Mouse (Mus musculus): Measurements from ENCODE around the gene Atcay. TPM values are rescaled to one million over a fixed set of nuclear protein-coding genes. Genes with fewer than 3 reads are reported as not detected.
"Not testable (repeated sequence)": the region's sequence is repeated elsewhere in the genome, so short reads cannot be mapped to it uniquely, and the experiment has no call there.

Gene Atcay
- polyA plus RNA-seq, 1 experiment from 2014 or later: not detected

DNA sequence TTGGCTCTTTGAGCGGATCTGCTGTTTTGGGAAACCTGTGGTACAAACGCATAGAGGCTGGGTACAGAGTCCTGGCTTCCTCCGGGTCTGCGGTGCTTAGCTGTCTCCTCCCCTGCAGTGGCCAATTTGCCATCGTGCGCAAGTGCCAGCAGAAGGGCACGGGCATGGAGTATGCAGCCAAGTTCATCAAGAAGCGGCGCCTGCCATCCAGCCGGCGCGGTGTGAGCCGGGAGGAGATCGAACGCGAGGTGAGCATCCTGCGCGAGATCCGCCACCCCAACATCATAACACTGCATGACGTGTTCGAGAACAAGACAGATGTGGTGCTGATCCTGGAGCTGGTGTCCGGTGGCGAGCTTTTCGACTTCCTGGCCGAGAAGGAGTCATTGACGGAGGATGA, 40.8 kb downstream of the Atcay start:
- H3K36me3 ChIP-seq (replicated peaks): peaks cover 49% of the 10 kb centered on the region
- peaks cover 25% of the 10 kb centered on the region for H3K27me3 ChIP-seq
- H3K9ac ChIP-seq: no peak overlapping the region
- H3K9me3 ChIP-seq (replicated peaks): no peaks in the 10 kb centered on the region
- H3K4me2 ChIP-seq: no peak overlapping the region
- H3K27ac ChIP-seq (replicated peaks): no peak overlapping the region
- ATAC-seq (ENCODE audit: insufficient read depth): no peak
- H3K4me1 ChIP-seq (replicated peaks): peaks cover 49% of the 10 kb centered on the region
- H3K4me3 ChIP-seq (replicated peaks): no peak overlapping the region
- WGBS (ENCODE audit: insufficient replicate concordance): 80% methylated on average over 26 of the region's 26 CpGs

DNA sequence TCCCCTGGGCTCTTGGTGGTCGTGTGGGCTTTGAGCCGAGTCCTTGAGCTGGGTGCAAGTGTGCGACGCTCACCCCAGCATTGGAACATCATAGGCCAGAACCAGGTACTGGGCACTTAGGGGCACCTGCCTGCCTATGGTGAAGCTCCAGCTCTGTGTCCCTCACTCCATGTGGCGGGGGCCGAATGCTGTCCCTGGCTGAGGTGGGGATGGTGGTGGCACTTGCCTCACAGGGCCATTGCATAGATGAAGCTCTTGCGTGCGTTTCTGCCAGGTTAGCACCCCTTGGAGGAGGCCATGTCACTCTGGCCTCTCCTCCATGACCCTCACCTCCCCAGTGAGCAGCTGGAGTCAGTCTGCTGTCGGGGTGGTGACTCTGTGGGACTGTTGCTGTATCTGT, 43.5 kb downstream of the Atcay start:
- 82% methylated on average over 9 of the region's 9 CpGs for WGBS (ENCODE audit: insufficient replicate concordance)
- peaks cover 62% of the 10 kb centered on the region for H3K36me3 ChIP-seq (replicated peaks)
- no peaks in the 10 kb centered on the region for H3K27me3 ChIP-seq
- peaks cover 45% of the 10 kb centered on the region for H3K4me1 ChIP-seq (replicated peaks)
- H3K9ac ChIP-seq: no peak overlapping the region
- no peak overlapping the region for H3K4me3 ChIP-seq (replicated peaks)
- no peaks in the 10 kb centered on the region for H3K9me3 ChIP-seq (replicated peaks)
- no peak overlapping the region for H3K27ac ChIP-seq (replicated peaks)
- ATAC-seq (ENCODE audit: insufficient read depth): no peak
- no peak overlapping the region for H3K4me2 ChIP-seq

DNA sequence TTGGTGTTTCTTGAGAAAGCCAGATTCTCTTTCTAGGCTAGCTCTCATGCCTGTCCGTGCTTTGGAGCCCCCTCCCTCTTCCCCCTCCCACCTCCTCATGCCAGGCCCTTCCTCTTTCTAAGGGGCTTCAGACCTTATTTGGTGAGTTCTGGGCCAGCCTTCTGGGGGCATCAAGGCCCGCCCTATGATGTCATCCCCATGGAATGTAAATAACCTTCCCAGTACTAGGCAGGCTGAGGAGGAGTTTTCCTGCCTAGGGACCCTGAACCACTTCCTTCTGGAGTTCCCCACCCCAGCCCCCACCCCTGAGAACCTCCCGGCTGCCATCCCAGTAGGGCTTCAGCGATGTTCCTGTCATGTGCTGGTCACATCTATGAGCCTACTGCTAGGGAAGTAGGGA, 45.9 kb downstream of the Atcay start:
- ATAC-seq (ENCODE audit: insufficient read depth): no peak
- Histone ChIP-seq H3K4me1 (replicated peaks) (peaks cover 43% of the 10 kb centered on the region), H3K9me3 (replicated peaks) (no peaks in the 10 kb centered on the region), H3K27me3 (no peaks in the 10 kb centered on the region), H3K9ac (no peak overlapping the region), H3K4me3 (replicated peaks) (no peak overlapping the region), H3K36me3 (replicated peaks) (peaks cover 71% of the 10 kb centered on the region), H3K4me2 (no peak overlapping the region), H3K27ac (replicated peaks) (no peak overlapping the region)
- 55% methylated on average over 4 of the region's 4 CpGs for WGBS (ENCODE audit: insufficient replicate concordance)

DNA sequence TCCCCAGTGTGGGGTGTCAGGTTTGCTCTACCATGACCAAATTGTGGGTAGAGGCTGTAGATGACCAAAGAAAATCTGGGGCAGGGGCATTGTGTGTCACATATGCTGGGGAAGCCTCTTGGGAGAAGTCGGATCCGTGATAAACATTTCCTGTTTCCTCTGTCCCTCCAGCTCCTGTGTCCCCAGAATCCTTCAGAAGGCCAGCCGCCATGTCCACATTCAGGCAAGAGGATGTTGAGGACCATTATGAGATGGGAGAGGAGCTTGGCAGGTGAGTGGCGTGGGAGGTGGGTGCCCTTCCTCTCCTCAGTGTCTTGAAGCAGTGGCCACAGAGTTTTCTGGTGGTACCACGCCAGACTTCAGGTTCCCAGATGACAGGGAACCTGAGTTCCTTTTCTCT, 46.8 kb downstream of the Atcay start, which contains the start of gene 4930442H23Rik:
4930442H23Rik (minus strand) TSS at position 45 of the 400 bp plus-strand sequence.
- Histone ChIP-seq H3K4me1 (replicated peaks) (peaks cover 50% of the 10 kb centered on the region), H3K27me3 (no peaks in the 10 kb centered on the region), H3K9me3 (replicated peaks) (no peaks in the 10 kb centered on the region), H3K9ac (peak within 1 kb of the TSS; percentile 65), H3K27ac (replicated peaks) (peak within 1 kb of the TSS; percentile 88), H3K4me3 (replicated peaks) (peak within 1 kb of the TSS; percentile 76), H3K4me2 (peak within 1 kb of the TSS; percentile 87), H3K36me3 (replicated peaks) (peaks cover 76% of the 10 kb centered on the region)
- no peak for ATAC-seq (ENCODE audit: insufficient read depth)
- WGBS (ENCODE audit: insufficient replicate concordance): 62% methylated on average over 5 of the region's 5 CpGs

DNA sequence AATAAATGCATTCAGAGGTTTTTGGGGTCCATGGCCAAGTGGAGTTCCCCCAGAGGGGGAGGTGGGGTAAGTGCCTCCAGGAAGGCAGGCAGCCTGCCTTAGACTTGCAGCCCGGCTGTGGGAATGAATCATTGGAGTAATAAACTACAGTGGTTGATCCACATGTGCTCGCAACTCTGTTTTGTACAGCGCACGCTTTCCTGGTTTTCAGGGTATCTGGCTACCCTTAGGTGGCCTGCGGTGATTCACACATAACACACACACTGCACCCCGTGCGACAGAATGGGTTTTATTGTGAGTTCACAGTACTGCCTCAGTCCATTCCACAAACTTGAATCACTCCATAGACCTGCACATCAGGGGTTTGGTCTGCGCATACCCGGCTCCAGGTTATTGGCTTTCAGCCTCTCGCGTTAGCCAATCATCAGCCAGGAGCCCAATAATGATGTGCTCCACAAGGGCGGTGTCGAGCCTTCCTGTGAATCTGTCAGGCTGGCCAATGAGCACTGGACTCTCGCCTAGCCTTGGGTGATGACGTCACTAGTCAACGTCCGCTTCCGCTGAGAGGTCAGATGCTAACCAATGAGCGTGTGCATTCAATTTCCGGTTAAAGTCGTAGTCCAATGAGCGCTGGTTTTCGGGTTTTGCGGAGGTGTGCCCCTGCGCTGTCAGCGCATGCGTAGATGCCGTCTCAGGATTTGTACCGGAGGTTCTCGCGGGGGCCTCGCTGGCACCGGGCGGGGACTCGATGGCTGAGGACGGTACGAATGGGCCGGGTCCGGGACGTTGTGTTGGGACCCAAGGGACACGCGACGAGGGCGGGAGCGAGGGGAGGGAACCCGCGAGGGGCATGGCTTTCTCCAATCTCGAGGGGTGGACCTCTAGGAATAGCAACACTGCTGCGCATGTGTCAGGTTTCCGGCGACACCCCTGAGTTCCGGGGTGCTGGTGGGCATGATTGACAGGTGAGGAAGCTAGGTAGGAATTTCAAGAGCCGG, 48.0 kb downstream of the Atcay start, which contains the start of gene Dapk3:
Dapk3 (plus strand) TSS at position 670 of the 998 bp plus-strand sequence.
- WGBS (ENCODE audit: insufficient replicate concordance): 4% methylated on average over 53 of the region's 53 CpGs
- ATAC-seq (ENCODE audit: insufficient read depth): peak; percentile 92
- H3K4me1 ChIP-seq (replicated peaks): peaks cover 62% of the 10 kb centered on the region

DNA sequence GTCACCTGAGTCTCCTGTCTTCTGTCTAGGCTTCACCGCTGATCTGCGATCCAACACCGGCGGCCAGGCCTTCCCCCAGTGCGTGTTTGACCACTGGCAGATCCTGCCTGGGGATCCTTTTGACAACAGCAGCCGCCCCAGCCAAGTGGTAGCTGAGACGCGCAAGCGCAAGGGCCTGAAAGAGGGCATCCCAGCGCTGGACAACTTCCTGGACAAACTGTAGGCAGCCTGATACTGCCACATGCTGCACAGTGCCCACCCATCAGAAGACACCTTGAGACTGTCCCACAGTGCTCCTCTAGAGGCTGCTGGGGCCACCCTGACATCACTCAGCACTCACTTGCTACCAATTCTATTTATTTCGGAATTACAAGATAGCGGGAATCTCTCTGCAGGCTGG, 48.8 kb downstream of the Atcay start:
- H3K4me2 ChIP-seq: 0 out of 2 replicates have a peak overlapping the region, but pooled peaks have one; percentile 15
- not testable (repeated sequence) for H3K27me3 ChIP-seq; H3K9me3 ChIP-seq (replicated peaks); H3K4me3 ChIP-seq (replicated peaks); ATAC-seq (ENCODE audit: insufficient read depth); H3K9ac ChIP-seq
- peaks cover 65% of the 10 kb centered on the region for H3K4me1 ChIP-seq (replicated peaks)
- 0 out of 2 replicates have a peak overlapping the region, but pooled peaks have one; percentile 14 for H3K27ac ChIP-seq (replicated peaks)
- peaks cover 80% of the 10 kb centered on the region for H3K36me3 ChIP-seq (replicated peaks)
- 82% methylated on average over 12 of the region's 12 CpGs for WGBS (ENCODE audit: insufficient replicate concordance)

More for the DNA sequence above, 48.0 kb downstream of the Atcay start, which contains the start of gene Dapk3:
- Histone ChIP-seq H3K4me3 (replicated peaks) (peak within 1 kb of the TSS; percentile 76), H3K27ac (replicated peaks) (peak within 1 kb of the TSS; percentile 88), H3K27me3 (no peaks in the 10 kb centered on the region), H3K36me3 (replicated peaks) (peaks cover 82% of the 10 kb centered on the region), H3K9ac (peak within 1 kb of the TSS; percentile 65), H3K9me3 (replicated peaks) (no peaks in the 10 kb centered on the region), H3K4me2 (peak within 1 kb of the TSS; percentile 87)

DNA sequence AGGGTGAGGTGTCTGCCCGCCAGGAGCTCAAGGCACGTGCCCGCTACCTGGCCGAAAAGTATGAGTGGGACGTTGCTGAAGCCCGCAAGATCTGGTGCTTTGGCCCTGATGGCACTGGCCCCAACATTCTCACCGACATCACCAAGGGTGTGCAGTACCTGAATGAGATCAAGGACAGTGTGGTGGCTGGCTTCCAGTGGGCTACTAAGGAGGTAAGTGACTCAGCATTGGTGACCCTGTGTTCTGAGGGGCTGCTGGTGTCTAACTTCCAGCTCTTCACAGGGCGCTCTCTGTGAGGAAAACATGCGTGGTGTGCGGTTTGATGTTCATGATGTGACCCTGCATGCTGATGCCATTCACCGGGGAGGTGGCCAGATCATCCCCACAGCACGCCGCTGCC, 49.7 kb downstream of the Atcay start:
- no peak for ATAC-seq (ENCODE audit: insufficient read depth)
- Histone ChIP-seq H3K4me3 (replicated peaks) (no peak overlapping the region), H3K4me1 (replicated peaks) (peaks cover 68% of the 10 kb centered on the region), H3K36me3 (replicated peaks) (peaks cover 75% of the 10 kb centered on the region), H3K27ac (replicated peaks) (0 out of 2 replicates have a peak overlapping the region, but pooled peaks have one; percentile 29), H3K9me3 (replicated peaks) (no peaks in the 10 kb centered on the region), H3K9ac (no peak overlapping the region), H3K27me3 (no peaks in the 10 kb centered on the region), H3K4me2 (no peak overlapping the region)
- WGBS (ENCODE audit: insufficient replicate concordance): 90% methylated on average over 13 of the region's 13 CpGs

DNA sequence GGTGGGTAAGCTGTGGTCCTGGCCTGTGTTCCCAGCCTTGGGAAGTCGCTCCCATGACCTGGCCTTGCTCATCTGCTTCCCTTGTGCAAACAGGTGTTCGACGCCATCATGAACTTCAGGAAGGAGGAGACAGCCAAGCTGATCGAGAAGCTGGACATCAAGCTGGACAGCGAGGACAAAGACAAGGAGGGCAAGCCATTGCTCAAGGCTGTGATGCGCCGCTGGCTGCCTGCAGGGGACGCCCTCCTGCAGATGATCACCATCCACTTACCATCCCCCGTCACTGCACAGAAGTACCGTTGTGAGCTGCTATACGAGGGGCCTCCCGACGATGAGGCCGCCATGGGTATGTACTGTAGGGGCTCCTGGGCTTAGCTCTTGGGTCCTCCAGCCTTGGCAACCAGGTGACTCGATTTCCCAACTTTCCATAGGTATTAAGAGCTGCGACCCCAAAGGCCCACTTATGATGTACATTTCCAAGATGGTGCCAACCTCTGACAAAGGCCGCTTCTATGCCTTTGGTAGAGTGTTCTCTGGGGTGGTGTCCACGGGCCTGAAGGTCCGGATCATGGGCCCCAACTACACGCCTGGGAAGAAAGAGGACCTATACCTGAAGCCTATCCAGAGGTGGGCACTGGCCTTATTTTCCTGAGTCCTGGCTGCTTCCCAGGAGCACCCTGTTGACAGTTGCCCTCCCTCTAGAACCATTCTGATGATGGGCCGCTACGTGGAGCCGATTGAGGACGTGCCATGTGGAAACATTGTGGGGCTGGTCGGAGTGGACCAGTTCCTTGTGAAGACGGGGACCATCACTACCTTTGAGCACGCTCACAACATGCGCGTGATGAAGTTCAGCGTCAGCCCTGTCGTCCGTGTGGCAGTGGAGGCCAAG, 50.9 kb downstream of the Atcay start:
- Histone ChIP-seq H3K36me3 (replicated peaks) (peaks cover 63% of the 10 kb centered on the region), H3K4me3 (replicated peaks) (no peak overlapping the region), H3K9ac (no peak overlapping the region), H3K4me2 (no peak overlapping the region), H3K9me3 (replicated peaks) (no peaks in the 10 kb centered on the region), H3K4me1 (replicated peaks) (peaks cover 81% of the 10 kb centered on the region), H3K27me3 (no peaks in the 10 kb centered on the region), H3K27ac (replicated peaks) (peak overlapping the region; percentile 29; the same call in 1 of the 2 replicates)
- no peak for ATAC-seq (ENCODE audit: insufficient read depth)
- WGBS (ENCODE audit: insufficient replicate concordance): 85% methylated on average over 32 of the region's 32 CpGs

DNA sequence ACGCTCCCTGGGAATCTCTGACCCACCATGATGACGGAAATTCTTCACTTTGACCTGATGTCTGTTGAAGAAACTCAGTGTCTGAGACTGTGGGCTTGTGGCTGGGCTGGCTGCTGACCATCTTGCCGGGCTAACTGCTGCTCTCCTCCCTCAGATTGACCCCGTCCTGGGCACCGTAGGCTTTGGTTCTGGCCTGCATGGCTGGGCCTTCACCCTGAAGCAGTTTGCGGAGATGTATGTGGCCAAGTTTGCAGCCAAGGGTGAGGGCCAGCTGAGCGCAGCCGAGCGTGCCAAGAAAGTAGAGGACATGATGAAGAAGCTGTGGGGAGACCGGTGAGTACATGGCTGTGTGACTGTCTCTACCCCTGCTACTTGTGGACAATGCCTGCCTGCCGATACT, 51.7 kb downstream of the Atcay start:
- Histone ChIP-seq H3K27ac (replicated peaks) (0 out of 2 replicates have a peak overlapping the region, but pooled peaks have one; percentile 89), H3K9ac (no peak overlapping the region), H3K27me3 (no peaks in the 10 kb centered on the region), H3K4me3 (replicated peaks) (peak overlapping the region; percentile 90; the same call in 1 of the 2 replicates), H3K4me2 (peak overlapping the region; percentile 86), H3K36me3 (replicated peaks) (peaks cover 57% of the 10 kb centered on the region), H3K9me3 (replicated peaks) (no peaks in the 10 kb centered on the region), H3K4me1 (replicated peaks) (peaks cover 81% of the 10 kb centered on the region)
- 91% methylated on average over 11 of the region's 11 CpGs for WGBS (ENCODE audit: insufficient replicate concordance)
- ATAC-seq (ENCODE audit: insufficient read depth): no peak

DNA sequence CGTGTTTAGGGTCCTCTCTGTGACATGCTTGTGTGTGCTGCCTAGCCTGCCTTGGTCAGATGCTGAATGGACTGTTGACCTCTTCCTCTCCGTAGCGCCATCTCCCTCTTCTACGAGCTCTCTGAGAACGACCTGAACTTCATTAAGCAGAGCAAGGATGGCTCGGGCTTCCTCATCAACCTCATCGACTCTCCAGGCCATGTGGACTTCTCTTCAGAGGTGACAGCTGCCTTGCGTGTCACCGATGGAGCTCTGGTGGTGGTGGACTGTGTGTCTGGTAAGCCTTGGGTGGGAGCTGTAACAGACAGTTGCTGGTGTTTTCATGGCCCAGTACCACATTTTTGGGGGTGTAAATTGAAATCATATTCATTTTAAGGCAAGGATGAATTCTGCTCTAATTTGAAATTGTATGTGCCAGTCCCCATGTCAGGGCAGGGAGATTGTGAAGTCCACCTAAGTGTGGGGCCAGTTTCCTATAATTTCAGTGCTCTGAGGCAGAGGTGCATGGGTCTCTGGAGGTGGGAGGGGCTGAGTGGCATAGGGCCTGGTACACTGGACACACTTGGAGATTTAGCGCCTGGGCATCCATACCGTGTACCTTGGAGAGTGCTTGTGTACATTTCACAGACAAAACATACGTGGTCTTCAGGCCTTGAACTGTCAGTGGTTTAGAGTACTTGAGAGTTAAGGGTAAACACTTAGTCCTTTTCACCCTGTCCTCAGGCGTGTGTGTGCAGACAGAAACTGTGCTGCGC, 52.5 kb downstream of the Atcay start:
- WGBS (ENCODE audit: insufficient replicate concordance): 49% methylated on average over 14 of the region's 14 CpGs
- Histone ChIP-seq H3K4me2 (peak overlapping the region; percentile 86), H3K9ac (peak overlapping the region; percentile 96), H3K4me3 (replicated peaks) (peak overlapping the region; percentile 90), H3K4me1 (replicated peaks) (peaks cover 83% of the 10 kb centered on the region), H3K27me3 (no peaks in the 10 kb centered on the region), H3K27ac (replicated peaks) (peak overlapping the region; percentile 89), H3K36me3 (replicated peaks) (peaks cover 55% of the 10 kb centered on the region), H3K9me3 (replicated peaks) (no peaks in the 10 kb centered on the region)
- ATAC-seq (ENCODE audit: insufficient read depth): no peak

Measured in liver, embryonic 15.5 days (tissue).